Mouse (Mus musculus): ENCODE measurements around the gene Tiam2. TPM values are rescaled to one million over a fixed set of nuclear protein-coding genes. Genes with fewer than 3 reads are reported as not detected.

Tiam2 gene
- polyA plus RNA-seq, 1 experiment, result 0.93 TPM

DNA sequence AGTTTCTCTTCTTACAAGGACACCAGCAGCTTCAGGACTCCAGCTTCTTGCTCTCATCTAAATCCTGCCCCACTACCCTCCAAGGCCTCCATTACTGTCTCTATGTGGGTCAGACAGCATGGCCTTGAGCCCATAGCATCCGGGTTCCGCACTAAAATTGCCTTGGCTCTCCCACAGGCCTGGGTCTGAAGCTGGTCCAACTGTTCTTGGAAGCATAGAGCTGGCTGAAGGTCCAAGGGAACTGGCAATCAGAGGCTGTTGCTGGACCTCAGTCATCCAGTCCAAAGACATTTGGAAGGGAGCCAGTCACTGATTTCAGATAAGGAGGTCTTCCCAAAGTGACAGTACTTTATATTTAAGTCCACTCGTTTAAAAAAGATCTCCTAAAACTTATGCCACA is 89.2 kb downstream of the Tiam2 start:
- Histone ChIP-seq H3K27ac (ENCODE audit: control insufficient read depth, insufficient read depth, low read depth, low read length) (no peak overlapping the region), H3K27me3 (ENCODE audit: control insufficient read depth, insufficient read depth, low read length) (no peaks in the 10 kb centered on the region), H3K36me3 (ENCODE audit: control insufficient read depth, insufficient read depth, low read length) (no peaks in the 10 kb centered on the region), H3K4me3 (ENCODE audit: control insufficient read depth, low read depth, low read length) (no peak overlapping the region), H3K4me1 (ENCODE audit: control insufficient read depth, insufficient read depth, low read length) (peaks cover 11% of the 10 kb centered on the region; the same call in 1 of the 2 replicates)
- TF ChIP-seq CTCF (IDR thresholded peaks at IDR 0.05; ENCODE audit: control insufficient read depth, insufficient read depth, insufficient replicate concordance, low read depth, low read length), result no peak
- no peak for TF ChIP-seq POLR2A (IDR thresholded peaks at IDR 0.05; ENCODE audit: control insufficient read depth, low read depth, low read length)

DNA sequence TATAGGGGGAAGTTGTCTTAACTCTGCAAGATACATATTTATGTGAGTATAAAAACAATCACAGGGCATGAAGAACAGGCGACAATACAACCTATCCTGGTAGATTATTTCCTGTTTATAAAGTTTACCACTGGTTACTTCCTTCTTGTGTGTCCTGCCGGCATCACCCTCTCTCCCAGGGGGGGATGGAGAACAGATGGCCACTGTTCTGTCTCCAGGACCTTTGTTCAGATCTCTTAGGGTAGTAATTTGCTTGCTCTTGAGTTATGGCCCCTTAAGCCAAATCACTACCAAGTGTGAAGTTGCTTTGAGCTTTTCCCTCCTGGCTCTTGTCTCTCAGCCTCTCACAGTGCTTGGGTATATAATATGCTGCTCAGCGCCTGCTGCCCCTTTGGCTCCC is 90.0 kb downstream of the Tiam2 start:
- Histone ChIP-seq H3K4me3 (ENCODE audit: control insufficient read depth, low read depth, low read length) (no peak overlapping the region), H3K36me3 (ENCODE audit: control insufficient read depth, insufficient read depth, low read length) (no peaks in the 10 kb centered on the region), H3K4me1 (ENCODE audit: control insufficient read depth, insufficient read depth, low read length) (peaks cover 11% of the 10 kb centered on the region; the same call in 1 of the 2 replicates), H3K27ac (ENCODE audit: control insufficient read depth, insufficient read depth, low read depth, low read length) (no peak overlapping the region), H3K27me3 (ENCODE audit: control insufficient read depth, insufficient read depth, low read length) (no peaks in the 10 kb centered on the region)
- no peak for TF ChIP-seq CTCF (IDR thresholded peaks at IDR 0.05; ENCODE audit: control insufficient read depth, insufficient read depth, insufficient replicate concordance, low read depth, low read length)
- no peak for TF ChIP-seq POLR2A (IDR thresholded peaks at IDR 0.05; ENCODE audit: control insufficient read depth, low read depth, low read length)

- H3K27me3 ChIP-seq (ENCODE audit: control insufficient read depth, insufficient read depth, low read length), result no peaks in the 10 kb centered on the region
- H3K4me1 ChIP-seq (ENCODE audit: control insufficient read depth, insufficient read depth, low read length), result peaks cover 6% of the 10 kb centered on the region; the same call in 1 of the 2 replicates
- no peak overlapping the region for H3K27ac ChIP-seq (ENCODE audit: control insufficient read depth, insufficient read depth, low read depth, low read length)
- TF ChIP-seq CTCF (IDR thresholded peaks at IDR 0.05; ENCODE audit: control insufficient read depth, insufficient read depth, insufficient replicate concordance, low read depth, low read length), result no peak
- TF ChIP-seq POLR2A (IDR thresholded peaks at IDR 0.05; ENCODE audit: control insufficient read depth, low read depth, low read length), result no peak
- H3K36me3 ChIP-seq (ENCODE audit: control insufficient read depth, insufficient read depth, low read length), result no peaks in the 10 kb centered on the region
- no peak overlapping the region for H3K4me3 ChIP-seq (ENCODE audit: control insufficient read depth, low read depth, low read length)
Observed at GRCm38 (mm10) chr17:3419368-3419928, 93.1 kb downstream of the Tiam2 start.

- Histone ChIP-seq H3K4me3 (ENCODE audit: control insufficient read depth, low read depth, low read length) (no peak overlapping the region), H3K27me3 (ENCODE audit: control insufficient read depth, insufficient read depth, low read length) (no peaks in the 10 kb centered on the region), H3K4me1 (ENCODE audit: control insufficient read depth, insufficient read depth, low read length) (no peaks in the 10 kb centered on the region), H3K27ac (ENCODE audit: control insufficient read depth, insufficient read depth, low read depth, low read length) (no peak overlapping the region), H3K36me3 (ENCODE audit: control insufficient read depth, insufficient read depth, low read length) (no peaks in the 10 kb centered on the region)
- TF ChIP-seq CTCF (IDR thresholded peaks at IDR 0.05; ENCODE audit: control insufficient read depth, insufficient read depth, insufficient replicate concordance, low read depth, low read length), result no peak
Observed at GRCm38 (mm10) chr17:3420148-3420547, 93.8 kb downstream of the Tiam2 start.

DNA sequence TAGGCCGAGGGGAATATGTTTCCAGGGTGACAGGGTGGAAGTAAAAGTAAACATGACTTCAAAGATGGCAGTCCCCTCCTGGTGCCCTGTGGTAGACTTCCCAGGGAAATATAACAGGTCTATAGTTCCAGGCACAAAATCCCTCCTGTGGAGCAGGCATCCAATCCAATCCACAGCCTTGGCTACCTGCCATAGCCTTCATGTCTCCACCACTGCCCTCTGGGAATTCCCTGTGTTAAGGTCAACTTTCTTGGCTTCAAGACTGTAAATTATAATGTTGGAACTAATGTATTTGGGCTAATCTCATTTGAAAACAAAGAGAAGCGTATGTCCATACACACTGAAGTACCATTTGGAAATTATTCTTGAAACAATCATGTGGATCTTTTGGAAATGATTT is 97.0 kb downstream of the Tiam2 start:
- no peak overlapping the region for H3K4me3 ChIP-seq (ENCODE audit: control insufficient read depth, low read depth, low read length)
- H3K4me1 ChIP-seq (ENCODE audit: control insufficient read depth, insufficient read depth, low read length), result no peaks in the 10 kb centered on the region
- TF ChIP-seq POLR2A (IDR thresholded peaks at IDR 0.05; ENCODE audit: control insufficient read depth, low read depth, low read length) (no peak), CTCF (IDR thresholded peaks at IDR 0.05; ENCODE audit: control insufficient read depth, insufficient read depth, insufficient replicate concordance, low read depth, low read length) (no peak)
- H3K27ac ChIP-seq (ENCODE audit: control insufficient read depth, insufficient read depth, low read depth, low read length), result no peak overlapping the region
- H3K36me3 ChIP-seq (ENCODE audit: control insufficient read depth, insufficient read depth, low read length), result no peaks in the 10 kb centered on the region
- no peaks in the 10 kb centered on the region for H3K27me3 ChIP-seq (ENCODE audit: control insufficient read depth, insufficient read depth, low read length)

GRCm38 (mm10) chr17:3428659-3429058 is 102.3 kb downstream of the Tiam2 start:
- H3K27ac ChIP-seq (ENCODE audit: control insufficient read depth, insufficient read depth, low read depth, low read length), result no peak overlapping the region
- no peaks in the 10 kb centered on the region for H3K36me3 ChIP-seq (ENCODE audit: control insufficient read depth, insufficient read depth, low read length)
- no peak for TF ChIP-seq POLR2A (IDR thresholded peaks at IDR 0.05; ENCODE audit: control insufficient read depth, low read depth, low read length)
- TF ChIP-seq CTCF (IDR thresholded peaks at IDR 0.05; ENCODE audit: control insufficient read depth, insufficient read depth, insufficient replicate concordance, low read depth, low read length), result no peak
- H3K27me3 ChIP-seq (ENCODE audit: control insufficient read depth, insufficient read depth, low read length), result no peaks in the 10 kb centered on the region
- H3K4me1 ChIP-seq (ENCODE audit: control insufficient read depth, insufficient read depth, low read length), result no peaks in the 10 kb centered on the region
- no peak overlapping the region for H3K4me3 ChIP-seq (ENCODE audit: control insufficient read depth, low read depth, low read length)

DNA sequence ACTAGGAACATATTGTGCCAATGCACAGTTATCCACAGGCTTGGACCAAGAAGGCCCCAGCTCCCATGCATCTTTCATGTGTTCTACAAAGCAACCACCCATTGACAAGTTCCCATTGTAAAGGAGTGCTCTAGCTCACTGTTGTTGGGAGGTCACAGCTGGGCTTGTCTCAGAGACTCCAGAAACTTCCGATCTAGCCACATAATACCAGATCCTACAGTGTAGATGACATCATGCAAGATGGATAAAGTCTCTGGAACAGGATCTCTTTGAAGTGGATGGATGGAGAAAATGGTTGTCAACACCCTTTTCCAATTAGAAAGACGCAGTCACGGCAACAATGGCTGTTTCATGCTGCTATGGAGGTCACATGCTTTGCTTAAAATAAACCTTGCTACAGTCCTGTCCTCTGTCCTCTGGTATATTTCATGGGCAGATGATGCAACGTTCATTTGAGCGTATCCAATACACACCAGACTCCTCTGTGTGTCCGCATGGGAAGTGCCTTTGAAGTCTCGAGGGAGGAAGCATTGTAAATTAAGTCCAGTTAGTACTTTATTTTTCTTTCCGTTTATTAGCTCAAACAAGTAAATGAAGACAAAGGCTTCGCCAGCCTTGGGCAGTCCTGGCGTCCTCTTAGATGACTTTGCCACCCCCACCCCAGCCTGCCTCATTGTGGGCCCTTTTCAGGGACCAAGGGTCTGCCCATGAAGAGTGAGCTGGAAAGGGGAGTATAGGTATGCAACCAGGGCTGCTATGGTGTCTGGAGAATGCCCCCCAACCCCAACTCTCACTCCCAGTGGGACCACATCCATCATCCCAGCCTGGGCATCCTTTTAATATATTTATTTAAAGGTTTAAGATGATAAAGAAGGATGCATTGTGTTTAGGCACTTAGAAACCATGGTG is 106.5 kb downstream of the Tiam2 start:
- Histone ChIP-seq H3K27me3 (ENCODE audit: control insufficient read depth, insufficient read depth, low read length) (no peaks in the 10 kb centered on the region), H3K4me3 (ENCODE audit: control insufficient read depth, low read depth, low read length) (no peak overlapping the region), H3K4me1 (ENCODE audit: control insufficient read depth, insufficient read depth, low read length) (no peaks in the 10 kb centered on the region), H3K36me3 (ENCODE audit: control insufficient read depth, insufficient read depth, low read length) (no peaks in the 10 kb centered on the region), H3K27ac (ENCODE audit: control insufficient read depth, insufficient read depth, low read depth, low read length) (no peak overlapping the region)
- TF ChIP-seq CTCF (IDR thresholded peaks at IDR 0.05; ENCODE audit: control insufficient read depth, insufficient read depth, insufficient replicate concordance, low read depth, low read length) (no peak), POLR2A (IDR thresholded peaks at IDR 0.05; ENCODE audit: control insufficient read depth, low read depth, low read length) (no peak)
